In genomic region chr14:26437771-26438170, GRCm38 (mm10) we compare ENCODE assay signal across 25 mouse cellular contexts.
A peak's percentile ranks its signal among the peaks of the same experiment; 100 is the strongest.
DNase-seq lines count a peak whose midpoint lies in the region; ATAC-seq and TF ChIP-seq lines count a peak whose summit lies in the region.
"Had no signal": no experiment of that assay in that cellular context is flagged by ENCODE, and none has a peak within 500 bp of the region (broad histone marks: within the 10 kb centered on the region; RNA-seq: fewer than 3 reads in every experiment).

No protein-coding gene starts in this region.

- 28% methylated on average over 2 of the region's 2 CpGs for WGBS in heart, adult 2 months
- WGBS in heart, embryonic 13.5 days = 66% methylated on average over 2 of the region's 2 CpGs
- 69% methylated on average over 2 of the region's 2 CpGs for WGBS in liver, adult 2 months
- 57% methylated on average over 2 of the region's 2 CpGs for WGBS in liver, embryonic 11.5 days

- no peak for ATAC-seq in heart, embryonic 13.5 days (ENCODE audit: extremely low read depth, insufficient number of reproducible peaks, low FRiP score, low TSS enrichment)
- no peak for ATAC-seq in liver, embryonic 11.5 days (replicated peaks; ENCODE audit: low FRiP score)
- ATAC-seq: forebrain, embryonic 13.5 days; forebrain, embryonic 16.5 days; hindbrain, postnatal 0 days; inflammation-experienced regulatory T-cells, adult 6 months; intestine, embryonic 16.5 days had no signal

- no peaks in the 10 kb centered on the region for H3K9me3 ChIP-seq in heart, embryonic 13.5 days
- no peaks in the 10 kb centered on the region for H3K9me3 ChIP-seq in liver, embryonic 11.5 days (ENCODE audit: control insufficient read depth, low read length)
- H3K9me3 ChIP-seq: forebrain, embryonic 10.5 days; forebrain, embryonic 13.5 days; heart, embryonic 10.5 days had no signal

- TF ChIP-seq CTCF in heart, adult 2 months (IDR thresholded peaks at IDR 0.05) = no peak
- TF ChIP-seq CTCF in liver, adult 2 months (IDR thresholded peaks at IDR 0.05; ENCODE audit: low read depth, low read length) = no peak
- TF ChIP-seq CTCF in bone marrow macrophage, adult 2 months (IDR thresholded peaks at IDR 0.05; ENCODE audit: low read depth, low read length) = no peak

- no peak overlapping the region for H3K4me2 ChIP-seq in heart, embryonic 13.5 days
- H3K4me2 ChIP-seq in liver, embryonic 11.5 days = no peak overlapping the region
- H3K4me2 ChIP-seq: forebrain, embryonic 13.5 days; hindbrain, embryonic 14.5 days had no signal

- H3K4me3 ChIP-seq in heart, adult 2 months = no peak overlapping the region
- H3K4me3 ChIP-seq in heart, embryonic 13.5 days = no peak overlapping the region
- no peak overlapping the region for H3K4me3 ChIP-seq in liver, adult 2 months (ENCODE audit: insufficient read depth, low read depth, low read length)
- no peak overlapping the region for H3K4me3 ChIP-seq in liver, embryonic 11.5 days (ENCODE audit: low read depth, low read length)
- H3K4me3 ChIP-seq in bone marrow macrophage, adult 2 months (ENCODE audit: insufficient read depth, low read length) = no peak overlapping the region
- H3K4me3 ChIP-seq: forebrain, embryonic 10.5 days; forebrain, embryonic 13.5 days; heart, embryonic 10.5 days had no signal

- intact Hi-C loops in heart, adult 2 months (cut with DNase I) = no loop called here
- intact Hi-C loops in heart, postnatal 25 days (cut with DNase I) = no loop called here

- H3K4me1 ChIP-seq in heart, adult 2 months (ENCODE audit: control insufficient read depth, insufficient read depth, low read length) = peaks cover 2% of the 10 kb centered on the region; the same call in 1 of the 2 replicates
- peaks cover 35% of the 10 kb centered on the region for H3K4me1 ChIP-seq in heart, embryonic 13.5 days
- H3K4me1 ChIP-seq in liver, adult 2 months (ENCODE audit: control insufficient read depth, insufficient read depth, low read length) = peaks cover 7% of the 10 kb centered on the region; the same call in 1 of the 2 replicates
- no peaks in the 10 kb centered on the region for H3K4me1 ChIP-seq in liver, embryonic 11.5 days (replicated peaks; ENCODE audit: control insufficient read depth, insufficient read depth, low read length)
- peaks cover 18% of the 10 kb centered on the region for H3K4me1 ChIP-seq in bone marrow macrophage, adult 2 months (ENCODE audit: control insufficient read depth, insufficient read depth, low read length)
- H3K4me1 ChIP-seq: forebrain, embryonic 13.5 days had no signal

- no peak for TF ChIP-seq EP300 in heart, adult 2 months (IDR thresholded peaks at IDR 0.05; ENCODE audit: insufficient read depth, low read depth, low read length)

- no peak for TF ChIP-seq POLR2A in heart, adult 2 months (IDR thresholded peaks at IDR 0.05; ENCODE audit: insufficient read depth, low read depth, low read length)
- TF ChIP-seq POLR2A in liver, adult 2 months (IDR thresholded peaks at IDR 0.05; ENCODE audit: extremely low read depth, insufficient read depth, low read length) = no peak
- no peak for TF ChIP-seq POLR2A in bone marrow macrophage, adult 2 months (IDR thresholded peaks at IDR 0.05; ENCODE audit: borderline replicate concordance, low read depth, low read length)

- peaks cover 5% of the 10 kb centered on the region; the same call in 1 of the 2 replicates for H3K79me2 ChIP-seq in heart, adult 2 months (replicated peaks; ENCODE audit: control insufficient read depth, insufficient read depth, low read length)
- 0 out of 2 replicates have a peak, but pooled peaks cover 3% of the 10 kb centered on the region for H3K79me2 ChIP-seq in liver, adult 2 months (ENCODE audit: control insufficient read depth, insufficient read depth, low read length)

- H3K9ac ChIP-seq in heart, adult 2 months (ENCODE audit: low read depth, low read length) = no peak overlapping the region
- no peak overlapping the region for H3K9ac ChIP-seq in heart, embryonic 13.5 days
- no peak overlapping the region for H3K9ac ChIP-seq in liver, adult 2 months (ENCODE audit: low read depth, low read length)
- H3K9ac ChIP-seq in liver, embryonic 11.5 days (ENCODE audit: low read depth, low read length) = no peak overlapping the region
- H3K9ac ChIP-seq: forebrain, embryonic 13.5 days; hindbrain, embryonic 14.5 days had no signal

- no peaks in the 10 kb centered on the region for H3K27me3 ChIP-seq in heart, adult 2 months (ENCODE audit: control insufficient read depth, insufficient read depth, low read length)
- no peaks in the 10 kb centered on the region for H3K27me3 ChIP-seq in heart, embryonic 13.5 days (replicated peaks)
- no peaks in the 10 kb centered on the region for H3K27me3 ChIP-seq in liver, adult 2 months (ENCODE audit: control insufficient read depth, insufficient read depth, low read length)
- H3K27me3 ChIP-seq in liver, embryonic 11.5 days (replicated peaks; ENCODE audit: control insufficient read depth, insufficient read depth, low read length) = no peaks in the 10 kb centered on the region
- H3K27me3 ChIP-seq: forebrain, embryonic 13.5 days had no signal

- no peak for DNase-seq in heart, adult 2 months
- no peak for DNase-seq in heart, postnatal 4 days
- no peak for DNase-seq in heart, postnatal 25 days (ENCODE audit: low spot score)
- peak; percentile 43 for DNase-seq in liver, adult 2 months (ENCODE audit: extremely low read depth, low read depth, low spot score)
- no peak for DNase-seq in liver, embryonic 11.5 days (ENCODE audit: low spot score)
- DNase-seq in thymus, postnatal 14 days = no peak
- DNase-seq: adrenal gland, adult 2 months; adrenal gland, postnatal 14 days; cerebellum, adult 18-20 months; cerebellum, adult 9-10 months; cerebellum, postnatal 14 days; gastrocnemius, postnatal 10 days; gastrocnemius, postnatal 36 days; heart, postnatal 14 days; kidney, adult 18-20 months had no signal

- H3K36me3 ChIP-seq in heart, adult 2 months (ENCODE audit: control insufficient read depth, insufficient read depth, low read length) = peaks cover 44% of the 10 kb centered on the region
- H3K36me3 ChIP-seq in heart, embryonic 13.5 days = peaks cover 53% of the 10 kb centered on the region
- H3K36me3 ChIP-seq in liver, adult 2 months (ENCODE audit: control insufficient read depth, insufficient read depth, low read length) = peaks cover 35% of the 10 kb centered on the region
- peaks cover 4% of the 10 kb centered on the region for H3K36me3 ChIP-seq in liver, embryonic 11.5 days (ENCODE audit: control insufficient read depth, insufficient read depth, low read length)

- H3K27ac ChIP-seq in heart, adult 2 months = peak overlapping the region; percentile 4; the same call in 1 of the 2 replicates
- H3K27ac ChIP-seq in heart, embryonic 13.5 days (replicated peaks) = peak overlapping the region; percentile 59
- H3K27ac ChIP-seq in liver, adult 2 months (replicated peaks; ENCODE audit: insufficient read depth, low read depth, low read length) = no peak overlapping the region
- no peak overlapping the region for H3K27ac ChIP-seq in liver, embryonic 11.5 days (ENCODE audit: low read depth, low read length)
- 0 out of 2 replicates have a peak overlapping the region, but pooled peaks have one; percentile 4 for H3K27ac ChIP-seq in bone marrow macrophage, adult 2 months (ENCODE audit: insufficient read depth, low read depth, low read length)
- H3K27ac ChIP-seq: forebrain, embryonic 10.5 days; forebrain, embryonic 13.5 days; heart, embryonic 10.5 days; hindbrain, embryonic 14.5 days; hindbrain, postnatal 0 days had no signal

Comparison
In these comparisons a context has a peak if more than half of its experiments do, and no peak if none do; other contexts are left out.
1. H3K27ac ChIP-seq: peak in heart, adult 2 months (single experiment), heart, embryonic 13.5 days (single experiment) and bone marrow macrophage, adult 2 months (single experiment); none in liver, adult 2 months (single experiment) and liver, embryonic 11.5 days (single experiment).